Mouse (Mus musculus) liver, postnatal 0 days (tissue): Measurements from ENCODE around the gene Tmem269.

Experiments
- CTCF ChIP-seq: sonication (generic); IDR thresholded peaks from 2 replicates; pipeline ENCODE4 v1.5.1; 2016; ENCODE audit warnings: antibody characterized with exemption, low read depth
- EP300 ChIP-seq: IDR thresholded peaks from 2 replicates; pipeline ENCODE4 v1.6.1; 2016; ENCODE audit warnings: antibody characterized with exemption, low read depth, mild to moderate bottlenecking

DNA sequence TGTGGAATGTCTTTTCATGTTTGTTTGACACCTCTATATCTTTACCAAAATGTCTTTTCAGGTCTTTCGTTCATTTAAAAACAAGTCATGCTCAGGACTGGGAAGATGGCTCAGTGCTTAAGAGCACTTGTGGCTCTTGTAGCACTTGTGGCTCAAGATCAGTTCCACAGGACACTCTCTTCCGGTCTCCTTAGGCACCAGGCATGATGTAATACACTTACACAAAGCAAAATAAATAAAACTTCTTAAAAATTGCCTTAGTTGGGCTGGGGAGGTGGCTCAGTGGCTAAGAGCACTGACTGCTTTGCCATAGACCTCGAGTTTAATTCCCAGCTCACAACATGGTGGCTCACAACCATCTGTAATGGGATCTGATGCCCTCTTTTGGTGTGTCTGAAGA is 56.7 kb downstream of the Tmem269 start:
- TF ChIP-seq CTCF (no peak), EP300 (no peak)
